Mouse (Mus musculus): ENCODE measurements around the gene Hps1. TPM values are rescaled to one million over a fixed set of nuclear protein-coding genes. Genes with fewer than 3 reads are reported as not detected.

The Hps1 gene
- total RNA-seq, 2 experiments from 2014 or later = 1.4 to 1.5 TPM

DNA sequence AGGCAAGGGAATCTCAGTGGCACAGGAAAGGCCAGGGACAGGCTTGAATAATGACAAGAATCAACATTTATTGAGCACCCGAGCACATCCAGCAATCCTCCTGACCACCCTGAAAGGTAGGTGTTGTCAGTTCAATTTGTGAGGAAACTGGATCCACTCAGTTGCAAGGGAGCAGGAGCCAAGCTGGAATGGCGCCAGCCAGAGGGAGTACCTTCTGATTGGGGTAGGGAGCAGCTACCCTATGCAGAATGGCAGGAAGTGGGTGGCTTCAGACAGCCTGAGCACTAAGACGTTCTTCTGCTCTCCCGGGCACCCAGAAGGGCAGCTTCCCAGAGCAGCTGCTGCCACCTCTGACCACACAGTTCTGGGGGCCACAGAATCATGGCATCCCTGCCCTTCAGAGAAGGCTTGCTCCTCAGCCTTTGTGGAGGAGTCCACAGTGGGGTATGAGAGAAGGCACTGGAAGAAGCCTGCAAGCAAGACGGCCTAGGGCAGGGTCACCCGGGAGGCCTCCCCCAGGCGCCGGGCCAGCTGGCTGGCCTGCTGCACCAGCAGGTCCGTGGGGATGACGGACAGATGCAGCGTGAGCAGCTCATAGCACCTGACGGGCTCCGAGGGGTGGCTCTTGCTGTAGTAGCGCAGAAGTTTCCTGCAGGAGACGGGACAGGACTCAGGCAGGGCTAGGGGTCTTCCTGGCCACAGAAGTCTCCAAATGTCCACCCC lies 24.5 kb downstream of the Hps1 start:
- peak; percentile 37 to 43 for DNase-seq

DNA sequence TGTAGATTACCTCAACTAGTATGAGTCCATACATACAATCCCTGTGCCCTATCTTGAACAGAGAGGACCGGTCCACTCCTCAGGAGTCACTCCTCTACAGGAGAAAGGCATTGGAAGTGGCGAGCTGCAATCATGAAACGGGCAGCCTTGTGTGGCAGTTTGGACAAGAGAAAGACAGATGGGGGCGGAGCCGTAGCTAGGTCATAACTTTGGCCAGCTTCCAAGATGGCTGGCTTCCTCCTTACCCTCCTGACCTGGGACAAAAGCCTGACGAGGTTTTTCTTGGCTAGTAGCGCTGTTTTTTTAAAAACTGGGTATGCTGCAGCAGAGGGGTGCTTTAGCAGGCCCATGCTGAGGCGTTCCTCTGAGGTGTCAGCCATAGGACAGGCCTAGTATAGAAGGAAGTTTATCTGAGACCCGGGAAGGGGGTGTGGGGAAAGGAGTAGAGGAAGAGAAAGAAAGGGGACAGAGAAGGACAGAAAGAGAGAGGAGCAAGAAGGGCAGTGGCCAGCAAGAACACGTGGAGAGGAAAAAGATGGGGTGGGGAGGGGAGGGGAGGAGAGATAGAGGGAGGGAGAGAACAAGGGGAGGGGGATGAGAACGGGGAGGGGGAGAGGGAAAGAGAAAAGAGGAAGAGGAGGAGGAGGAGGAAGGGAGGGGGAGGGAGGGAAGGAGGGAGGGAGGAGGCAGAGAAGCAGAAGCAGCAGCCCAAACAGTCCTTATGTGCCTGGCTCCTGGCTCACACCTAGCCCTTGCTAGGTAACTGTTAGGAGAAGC lies 26.4 kb downstream of the Hps1 start:
- peak; percentile 87 to 91 for DNase-seq

DNA sequence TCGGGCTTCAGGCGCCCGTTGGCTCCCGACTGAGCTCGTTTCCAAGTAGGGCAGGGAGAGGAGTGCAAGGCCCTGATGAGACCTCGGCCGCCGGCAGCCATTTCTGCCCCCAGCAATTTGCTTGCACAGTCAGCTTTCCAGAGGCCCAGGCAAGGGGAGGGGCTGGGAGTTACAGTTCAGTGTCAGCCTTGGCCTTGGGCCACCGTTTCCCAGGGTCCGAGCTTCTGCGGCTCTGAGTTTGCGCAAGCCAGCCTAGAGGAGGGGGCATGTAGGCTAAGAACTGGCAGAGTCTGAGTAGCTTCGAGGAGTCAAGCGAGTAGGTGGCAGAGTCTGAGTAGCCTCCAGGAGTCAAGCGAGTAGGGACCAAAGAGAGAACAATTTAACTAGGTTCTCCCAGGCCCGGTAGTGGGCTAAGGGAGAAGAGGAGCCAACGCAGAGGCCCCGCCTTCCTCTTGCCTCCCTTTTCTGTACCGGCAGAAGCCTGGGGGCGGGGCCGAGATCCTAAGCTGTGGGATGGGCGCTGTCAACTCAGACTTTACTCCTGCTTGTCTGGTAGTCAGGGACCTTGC lies 27.3 kb downstream of the Hps1 start, which contains the start of gene Pyroxd2:
Gene Pyroxd2, minus strand, starts transcription at position 413 of the 569 bp plus-strand sequence.
- DNase-seq = peak; percentile 88 to 89

DNA sequence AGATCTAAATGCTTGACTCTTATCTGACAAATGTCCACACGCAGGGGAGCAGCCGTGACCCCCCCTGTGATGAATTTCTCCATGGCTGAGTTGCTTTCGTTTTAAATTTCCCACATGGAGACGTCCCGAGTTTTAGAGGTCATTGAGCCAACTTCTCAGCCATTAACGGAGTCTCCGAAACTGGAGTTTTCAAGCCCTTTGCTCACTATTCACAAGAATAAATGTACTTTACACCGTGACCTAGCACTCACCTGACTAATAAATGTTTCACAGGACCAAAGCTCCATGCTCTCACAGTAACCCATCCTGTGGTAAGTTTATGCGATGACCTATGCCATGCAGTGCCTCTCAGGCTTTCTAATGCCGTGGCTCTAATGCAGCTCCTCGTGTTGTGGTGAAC lies 29.6 kb downstream of the Hps1 start:
- no peak for DNase-seq

DNA sequence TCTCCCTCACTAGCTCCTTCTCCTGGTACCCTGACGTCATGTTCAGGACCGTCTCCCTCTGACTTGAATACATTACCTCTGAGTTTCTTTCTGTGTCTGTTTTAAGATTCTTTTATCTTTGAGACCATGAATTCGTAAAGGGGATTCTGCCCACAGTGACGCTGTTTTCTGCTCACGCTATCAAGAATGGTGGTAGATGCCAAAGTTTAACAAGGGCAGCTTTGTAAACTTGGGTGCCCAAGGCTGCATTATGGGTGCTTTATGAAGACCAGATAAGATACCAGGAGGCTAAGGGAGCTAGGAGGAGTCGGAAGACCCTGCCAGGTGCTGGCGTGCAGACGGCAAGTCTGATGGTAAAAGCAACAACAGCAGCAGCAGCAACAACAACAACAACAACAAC lies 33.1 kb downstream of the Hps1 start:
- no peak for DNase-seq

DNA sequence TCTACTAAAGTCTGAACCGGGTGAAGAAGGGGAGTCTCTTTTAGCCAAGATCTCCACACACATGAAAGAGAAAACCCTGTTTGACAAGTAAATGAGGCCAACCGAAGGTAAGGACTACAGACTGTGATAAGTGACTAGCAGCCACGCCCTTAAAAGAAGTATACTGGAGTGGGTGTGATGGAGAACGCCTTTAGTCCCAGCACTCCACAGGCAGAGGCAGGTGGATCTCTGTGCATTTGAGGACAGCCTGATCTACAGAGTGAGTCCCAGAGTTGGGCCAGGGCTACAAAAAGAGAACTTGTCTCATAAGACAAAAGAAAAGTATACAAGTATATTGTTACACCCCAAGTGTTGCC lies 33.9 kb downstream of the Hps1 start:
- DNase-seq = no peak

DNA sequence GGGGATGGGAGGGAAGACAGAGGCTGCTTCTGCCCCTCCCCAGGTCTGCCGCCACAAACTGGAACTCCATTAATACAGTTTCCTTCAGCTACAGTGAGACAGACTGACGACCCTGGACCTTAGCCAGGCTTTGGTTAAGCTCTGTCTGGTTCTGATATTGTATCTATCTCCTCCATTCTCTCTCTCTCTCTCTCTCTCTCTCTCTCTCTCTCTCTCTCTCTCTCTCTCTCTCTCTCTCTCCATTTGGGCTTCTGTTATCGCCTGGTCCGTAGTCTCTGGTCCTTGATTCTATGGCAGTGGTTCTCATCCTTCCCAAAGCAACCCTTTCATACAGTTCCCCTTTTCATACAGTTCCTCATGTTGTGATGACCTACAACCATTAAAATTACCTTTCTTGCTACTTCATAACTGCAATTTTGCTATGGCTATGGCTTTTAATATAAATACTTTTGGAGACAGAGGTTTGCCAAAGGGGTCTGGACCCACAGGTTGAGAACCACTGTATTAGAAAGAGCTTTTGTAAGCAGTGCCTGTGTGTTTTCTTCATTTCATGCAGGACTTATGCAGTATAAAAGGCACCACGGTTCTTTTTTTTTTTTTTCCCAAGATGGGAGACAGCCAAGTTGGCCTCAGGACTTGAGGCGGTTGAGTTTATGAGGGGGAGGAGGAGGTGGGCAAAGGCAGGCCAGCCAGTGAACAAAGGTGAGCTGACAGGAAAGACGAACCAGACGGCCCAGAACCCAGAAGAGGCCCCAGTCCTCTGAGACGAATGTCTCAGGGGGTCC lies 34.5 kb downstream of the Hps1 start:
- no peak for DNase-seq

DNA sequence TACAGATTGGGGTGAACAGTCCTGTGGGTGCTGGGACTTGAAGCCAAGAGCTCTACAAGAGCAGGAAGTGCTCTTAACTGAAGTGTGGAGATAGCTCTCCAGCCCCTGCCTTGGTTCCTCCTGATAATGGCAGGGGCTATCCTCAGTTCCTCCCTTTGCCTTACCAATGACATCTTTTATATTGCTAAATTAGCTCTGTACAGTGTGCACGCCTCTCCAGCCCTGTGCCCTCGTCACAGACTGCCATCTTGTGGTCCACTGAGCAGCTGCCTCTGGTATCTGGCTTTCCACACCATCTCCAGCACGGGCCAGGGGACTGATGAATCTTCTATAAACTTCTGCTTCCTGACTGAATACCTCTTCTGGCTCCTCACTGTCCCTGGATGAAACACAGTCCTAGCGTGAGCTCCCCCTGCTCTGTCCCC lies 35.6 kb downstream of the Hps1 start:
- DNase-seq = peak; percentile 58 to 75

DNA sequence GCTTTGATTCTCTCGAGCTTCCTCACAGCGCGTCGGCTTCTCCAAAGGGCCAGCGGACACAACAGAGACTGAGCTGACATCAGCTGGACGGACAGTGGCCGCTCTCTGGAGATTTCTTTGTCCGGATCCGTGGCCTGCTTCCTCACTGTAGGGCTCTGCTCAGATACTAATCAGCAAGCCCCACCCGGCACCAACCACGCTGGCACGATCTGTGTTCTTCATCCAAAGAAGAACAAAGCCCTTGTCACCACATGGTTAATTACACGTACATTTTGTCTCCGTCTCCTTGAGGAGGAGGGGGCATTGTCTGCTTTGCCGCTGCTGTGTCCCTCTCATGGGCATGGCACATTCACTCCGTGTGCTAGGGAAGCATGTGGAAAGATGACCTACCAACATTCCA lies 36.5 kb downstream of the Hps1 start:
- DNase-seq = no peak

DNA sequence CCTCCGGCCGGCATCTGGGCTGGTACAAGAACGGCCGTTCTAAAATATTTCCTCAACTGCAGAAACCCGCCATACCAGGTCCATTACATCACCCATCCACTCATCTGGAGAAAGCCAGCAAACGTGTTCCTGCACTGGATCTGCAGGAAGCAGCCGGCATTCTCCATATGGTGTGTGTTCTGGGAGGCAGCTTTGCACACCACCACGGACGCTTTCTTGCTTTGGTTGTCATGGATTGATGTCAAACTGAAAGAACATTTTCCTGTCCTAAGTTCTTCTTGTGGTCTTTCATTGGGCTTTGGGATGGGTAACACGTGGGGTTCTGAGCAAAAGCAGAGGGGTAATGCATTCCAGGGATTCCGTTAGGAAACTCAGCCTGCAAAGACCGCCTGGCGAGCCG lies 37.9 kb downstream of the Hps1 start:
- DNase-seq = no peak

DNA sequence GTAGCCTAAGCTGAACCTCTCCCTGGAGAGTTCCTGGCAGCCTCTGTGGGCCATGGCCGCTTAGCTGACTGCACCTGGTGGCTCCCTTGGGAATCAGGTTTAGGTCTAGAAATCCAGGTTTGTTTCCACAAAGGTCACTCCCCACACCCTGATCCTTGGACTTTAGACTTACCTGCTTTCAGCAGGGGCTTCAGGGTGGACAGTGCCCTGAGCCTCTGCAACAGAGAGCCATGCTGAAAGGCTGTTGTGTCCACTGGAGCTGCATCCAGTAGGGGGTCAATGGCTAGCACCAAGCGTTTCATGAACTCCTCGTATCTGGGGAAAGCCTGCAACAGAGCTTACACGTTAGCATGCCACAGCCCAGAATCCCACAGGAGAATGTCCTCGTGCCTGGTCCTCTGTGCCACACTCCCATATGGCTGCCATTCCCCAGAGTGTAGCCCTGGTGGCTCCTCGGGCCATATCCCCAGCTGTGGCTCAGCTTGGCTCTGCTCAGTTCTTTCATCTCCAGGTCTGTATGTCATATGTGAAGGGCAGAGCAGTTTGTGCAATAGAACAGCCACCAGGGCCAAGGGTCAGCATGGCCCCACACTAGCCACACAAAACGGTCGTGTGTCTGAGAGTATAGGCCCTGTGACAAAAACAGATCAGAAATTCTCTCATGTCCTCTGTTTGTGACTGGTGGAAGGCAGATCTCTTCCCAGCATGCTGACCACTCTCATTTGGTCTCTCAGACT lies 39.4 kb downstream of the Hps1 start:
- no peak for DNase-seq

DNA sequence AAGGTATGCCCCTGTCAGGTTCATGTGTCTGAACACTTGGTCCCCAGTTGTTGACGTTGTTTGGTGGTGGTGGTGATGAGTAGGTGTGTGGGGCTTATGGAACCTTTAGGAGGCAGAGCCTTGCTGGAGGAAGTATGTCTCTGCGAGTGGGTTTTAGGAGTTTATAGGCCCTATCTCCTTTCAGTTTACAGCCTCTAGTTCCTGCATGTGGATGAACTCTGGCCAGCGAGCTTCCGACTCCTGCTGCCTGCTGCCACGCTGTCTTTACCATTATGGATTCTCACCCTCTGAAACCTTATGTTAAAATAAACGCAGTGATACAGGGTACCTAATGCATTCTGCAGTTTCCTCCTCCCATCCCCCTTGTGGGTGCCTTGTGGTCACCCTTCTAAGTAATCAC lies 40.0 kb downstream of the Hps1 start:
- no peak for DNase-seq

DNA sequence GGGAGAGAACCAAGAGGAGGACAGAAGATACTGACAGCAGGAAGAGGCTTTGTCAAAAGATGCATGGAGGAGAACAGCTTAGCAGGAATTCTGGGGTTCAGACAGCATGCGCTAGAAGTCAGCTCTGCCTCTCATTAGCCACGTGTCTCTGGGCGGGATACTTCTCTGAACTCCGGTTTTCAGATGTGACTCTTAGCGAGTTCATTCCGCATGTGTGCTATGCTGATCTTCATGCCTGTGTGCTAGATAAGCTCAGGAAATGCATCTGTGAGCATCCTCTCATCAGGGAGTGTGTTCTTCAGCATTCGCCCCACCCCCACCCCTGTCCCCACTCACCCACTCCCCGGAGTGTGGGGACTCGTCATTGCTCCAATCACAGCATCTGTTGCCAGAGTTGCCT lies 42.0 kb downstream of the Hps1 start:
- no peak for DNase-seq

DNA sequence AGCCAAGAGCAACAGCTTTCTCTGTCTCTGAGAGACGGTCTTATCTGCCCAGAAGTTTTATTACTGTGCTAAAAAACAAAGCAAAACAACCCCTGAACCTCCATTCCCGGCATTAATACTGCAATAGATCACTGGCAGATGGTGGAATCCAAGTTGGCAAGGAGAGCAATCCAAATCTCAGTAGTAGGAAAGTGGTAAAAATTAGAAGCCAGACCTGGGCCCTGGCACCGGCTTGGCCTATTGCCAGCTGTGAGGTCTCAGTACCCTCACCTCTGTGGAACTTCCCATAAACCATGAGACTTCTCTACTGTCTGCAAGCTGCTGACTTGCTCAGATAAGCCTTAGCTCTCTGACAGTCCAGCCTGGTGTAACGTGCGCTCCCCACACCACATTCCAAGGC lies 44.8 kb downstream of the Hps1 start:
- no peak for DNase-seq

DNA sequence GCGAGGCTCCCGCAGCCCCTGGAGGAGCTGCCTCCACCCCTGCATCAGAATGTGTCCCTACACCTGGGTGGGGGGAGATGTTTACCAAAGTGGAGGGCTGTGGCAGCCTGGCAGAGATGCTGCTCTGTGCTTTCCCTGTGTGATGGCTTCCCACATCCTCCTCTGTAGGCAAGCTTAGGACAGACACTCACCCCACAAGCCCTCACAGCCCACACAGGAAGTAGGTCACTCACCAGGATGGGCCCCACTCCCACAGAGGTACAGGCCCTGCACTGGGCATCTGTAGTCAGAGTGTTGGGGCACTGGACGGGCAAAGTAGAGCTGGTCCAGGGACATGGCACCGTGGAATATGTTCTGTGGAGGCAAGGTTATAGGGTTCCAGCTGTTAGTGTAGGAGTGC lies 52.4 kb downstream of the Hps1 start:
- no peak for DNase-seq

DNA sequence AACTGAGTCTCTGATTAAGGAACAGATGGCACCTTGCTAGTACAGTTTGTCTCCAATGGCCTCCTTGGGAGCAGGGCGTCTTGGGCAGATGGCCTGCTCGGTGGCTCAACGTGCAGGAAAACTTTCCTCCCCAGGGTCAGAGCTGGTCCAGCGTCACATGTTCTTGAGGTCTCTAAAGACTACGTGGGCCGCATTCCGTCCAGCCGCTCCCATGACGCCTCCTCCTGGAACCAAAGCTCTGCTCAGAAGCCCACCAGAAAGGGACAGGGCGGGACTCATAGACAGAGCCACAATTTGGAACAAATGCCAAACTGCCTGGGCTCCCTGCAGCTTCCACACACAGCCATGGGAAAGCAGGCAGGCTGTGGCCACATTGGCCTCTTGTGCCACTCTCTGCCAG lies 53.0 kb downstream of the Hps1 start:
- no peak for DNase-seq

DNA sequence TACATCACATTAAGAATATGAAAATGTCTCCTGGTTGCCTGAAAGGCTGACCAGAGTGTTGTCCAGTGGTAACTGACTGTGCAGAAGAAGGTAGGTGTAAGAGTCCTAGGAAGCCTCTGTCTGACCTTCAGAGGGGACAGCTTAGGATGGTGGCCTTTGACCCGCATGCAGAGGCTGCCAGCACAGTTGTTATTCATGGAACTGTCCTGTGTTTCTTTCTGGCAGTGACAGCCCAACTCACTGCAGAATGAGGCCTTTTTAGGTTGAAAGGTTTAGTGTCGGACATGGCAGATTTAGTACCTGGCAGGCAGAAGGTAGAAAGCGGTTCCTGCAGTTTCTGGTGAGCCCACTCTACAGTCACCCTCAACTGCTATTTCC lies 53.8 kb downstream of the Hps1 start:
- no peak for DNase-seq

DNA sequence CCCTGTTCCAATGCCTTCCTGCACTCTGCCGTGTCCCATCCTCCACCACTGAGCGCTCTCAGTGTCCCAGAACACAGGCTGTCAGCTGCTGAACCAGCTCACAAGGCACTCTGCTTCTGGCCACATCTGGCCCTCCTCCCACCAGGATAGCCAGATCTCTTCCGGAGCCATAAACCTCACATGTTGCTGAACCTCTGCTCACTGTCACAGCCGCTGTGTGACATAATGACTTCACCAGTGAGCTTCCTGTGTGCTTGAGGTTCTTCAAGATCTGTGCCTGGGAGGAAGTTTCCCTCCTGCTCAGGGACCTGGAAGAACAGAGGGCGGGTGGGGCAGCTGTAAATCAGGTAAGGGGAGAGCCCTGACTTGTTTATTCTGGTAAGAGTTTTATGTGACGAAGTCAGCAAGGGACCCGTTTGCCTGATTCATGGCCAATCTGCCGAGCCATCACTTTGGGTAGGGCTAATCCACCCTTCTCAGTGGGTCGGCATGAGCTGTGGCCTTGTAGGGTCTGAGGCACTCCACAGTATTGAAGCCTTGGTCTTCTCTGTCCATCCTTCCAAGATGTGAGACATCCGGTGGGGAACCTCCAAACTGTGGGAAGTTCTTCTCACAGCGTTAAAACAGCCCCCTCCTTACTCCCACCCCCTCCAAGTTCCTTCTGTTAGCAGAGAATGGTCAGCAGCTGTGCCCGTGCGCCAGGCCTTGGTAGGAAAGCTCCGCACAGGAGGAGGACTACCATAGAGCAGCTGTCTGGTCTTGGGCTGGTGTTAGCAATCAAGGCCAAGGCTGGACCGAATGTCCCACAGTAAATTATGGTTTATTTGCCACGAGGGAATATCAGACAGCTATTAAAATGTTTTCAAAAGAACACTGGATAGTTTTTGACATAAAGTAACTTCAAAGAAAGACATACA lies 54.5 kb downstream of the Hps1 start:
- DNase-seq = peak; percentile 22 to 43

DNA sequence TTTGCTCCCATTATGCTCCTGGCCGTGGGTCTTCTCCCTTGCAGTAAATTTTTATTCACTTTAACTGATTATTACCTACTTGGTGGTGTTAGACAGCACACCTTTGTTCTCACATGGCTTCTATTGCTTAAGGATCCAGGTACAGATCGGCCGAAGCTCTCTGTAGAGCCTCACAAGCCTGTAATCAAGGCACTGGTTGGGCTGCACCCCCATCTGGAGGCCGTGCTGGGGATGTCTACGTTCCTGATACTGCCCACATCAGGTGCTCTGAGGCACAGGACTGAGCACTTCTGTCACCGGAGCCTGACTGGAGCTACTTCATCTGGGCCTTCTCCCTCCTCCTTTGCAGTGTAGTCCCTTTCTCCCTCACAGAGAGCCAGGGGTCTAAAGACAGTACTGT lies 56.5 kb downstream of the Hps1 start:
- no peak for DNase-seq

DNA sequence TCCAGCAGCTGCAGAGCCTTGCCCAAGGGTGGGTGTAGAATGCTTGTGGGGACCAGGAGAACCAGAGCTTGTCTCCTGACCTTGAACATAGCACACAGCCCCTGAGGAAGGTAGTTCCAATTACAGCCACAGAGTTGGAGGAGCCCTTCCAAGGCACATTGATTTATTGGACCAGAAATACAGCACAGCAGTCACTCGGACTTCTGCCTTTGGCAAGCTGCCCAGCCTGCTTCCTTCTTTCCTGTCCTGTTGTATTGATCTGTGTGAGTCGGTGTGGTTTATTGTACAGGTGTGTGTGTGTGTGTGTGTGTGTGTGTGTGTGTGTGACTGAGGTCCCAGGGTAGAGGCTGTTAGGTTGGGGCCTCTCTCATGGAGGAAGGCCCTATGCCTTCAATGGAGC lies 57.3 kb downstream of the Hps1 start:
- DNase-seq = peak in 1 of 2 experiments; percentile 19

DNA sequence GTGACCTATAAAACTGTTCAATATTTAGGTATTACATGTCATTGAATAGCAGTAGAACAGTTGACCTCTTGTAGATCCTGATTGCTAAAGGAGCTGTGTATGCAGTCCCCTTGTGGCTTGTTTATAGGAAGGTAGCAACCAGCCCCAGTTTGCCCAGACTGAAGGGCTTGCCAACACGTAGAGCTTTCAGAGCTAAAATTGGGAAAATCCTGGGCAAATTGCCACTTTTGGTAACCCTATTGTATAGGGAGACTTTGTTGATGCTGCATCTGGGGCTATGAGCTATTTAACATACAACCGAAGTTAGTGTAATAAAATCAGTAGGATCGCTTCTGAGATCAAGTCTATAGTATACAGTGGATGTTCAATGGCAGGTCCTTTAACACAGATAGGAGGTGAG lies 61.7 kb downstream of the Hps1 start:
- DNase-seq = no peak
